ENCODE assay signal across 23 mouse cellular contexts in the genomic region with DNA sequence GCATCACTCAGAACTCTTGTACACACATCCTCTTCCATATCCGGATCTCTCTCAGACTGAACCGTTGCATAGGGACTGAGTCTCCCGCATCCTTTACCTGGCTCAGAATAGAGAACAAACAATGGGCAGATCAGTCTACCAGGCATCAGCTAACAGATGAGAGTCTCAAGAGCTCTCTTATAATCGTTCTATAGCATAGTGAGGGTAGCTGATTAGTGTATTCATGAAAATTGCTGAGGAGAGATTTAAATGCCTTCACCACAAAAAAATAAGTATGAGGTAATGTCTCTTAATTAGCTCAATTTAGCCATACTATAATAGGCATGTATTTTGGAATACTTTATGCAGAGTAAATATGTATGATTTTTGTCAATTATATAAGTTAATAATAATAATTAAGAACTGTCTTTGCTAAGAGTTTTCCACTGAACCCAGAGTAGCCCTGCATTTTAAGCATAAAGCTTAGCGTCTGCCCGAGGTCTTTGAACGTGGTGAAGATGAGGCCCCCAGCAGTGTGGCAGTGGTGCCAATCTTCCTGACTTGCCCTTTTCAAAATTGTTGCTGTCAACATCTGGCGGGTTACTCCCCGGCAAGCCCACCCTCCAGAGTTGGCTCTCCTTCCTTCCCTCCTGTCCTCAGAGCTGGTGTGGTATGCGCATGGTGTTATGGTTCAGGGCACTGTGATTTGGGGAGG. TPM values are rescaled to one million over a fixed set of nuclear protein-coding genes. Genes with fewer than 3 reads are reported as not detected.
DNase-seq lines count a peak whose midpoint lies in the region; ATAC-seq lines count a peak whose summit lies in the region.
"Had no signal": no experiment of that assay in that cellular context is flagged by ENCODE, and none has a peak within 500 bp of the region (broad histone marks: within the 10 kb centered on the region; RNA-seq: fewer than 3 reads in every experiment).

No protein-coding gene starts in this region.

- H3K9ac ChIP-seq in forebrain, embryonic 11.5 days (ENCODE audit: low read length): no peak overlapping the region
- no peak overlapping the region for H3K9ac ChIP-seq in forebrain, embryonic 12.5 days
- no peak overlapping the region for H3K9ac ChIP-seq in heart, embryonic 12.5 days
- H3K9ac ChIP-seq in midbrain, embryonic 13.5 days (replicated peaks): no peak overlapping the region
- H3K9ac ChIP-seq in forebrain, embryonic 15.5 days (replicated peaks): no peak overlapping the region
- H3K9ac ChIP-seq: embryonic facial prominence, embryonic 13.5 days; hindbrain, embryonic 12.5 days had no signal

- no peaks in the 10 kb centered on the region for H3K9me3 ChIP-seq in forebrain, embryonic 11.5 days (ENCODE audit: control insufficient read depth, low read length)
- H3K9me3 ChIP-seq in forebrain, embryonic 12.5 days: no peaks in the 10 kb centered on the region
- no peaks in the 10 kb centered on the region for H3K9me3 ChIP-seq in heart, embryonic 12.5 days (replicated peaks)
- H3K9me3 ChIP-seq in midbrain, embryonic 13.5 days: no peaks in the 10 kb centered on the region
- H3K9me3 ChIP-seq in midbrain, embryonic 10.5 days (replicated peaks): no peaks in the 10 kb centered on the region
- H3K9me3 ChIP-seq in forebrain, embryonic 15.5 days: no peaks in the 10 kb centered on the region
- H3K9me3 ChIP-seq: embryonic facial prominence, embryonic 13.5 days; G1E; hindbrain, embryonic 12.5 days had no signal

- H3K4me2 ChIP-seq in forebrain, embryonic 11.5 days (ENCODE audit: low read depth, low read length, severe bottlenecking): no peak overlapping the region
- H3K4me2 ChIP-seq in forebrain, embryonic 12.5 days: no peak overlapping the region
- H3K4me2 ChIP-seq in heart, embryonic 12.5 days: no peak overlapping the region
- no peak overlapping the region for H3K4me2 ChIP-seq in midbrain, embryonic 13.5 days (replicated peaks)
- H3K4me2 ChIP-seq in forebrain, embryonic 15.5 days (replicated peaks): no peak overlapping the region
- H3K4me2 ChIP-seq: embryonic facial prominence, embryonic 13.5 days; hindbrain, embryonic 12.5 days had no signal

- H3K27me3 ChIP-seq in forebrain, embryonic 11.5 days (ENCODE audit: control insufficient read depth, insufficient read depth, low read length): no peaks in the 10 kb centered on the region
- H3K27me3 ChIP-seq in forebrain, embryonic 12.5 days: no peaks in the 10 kb centered on the region
- H3K27me3 ChIP-seq in heart, embryonic 12.5 days (replicated peaks): no peaks in the 10 kb centered on the region
- H3K27me3 ChIP-seq in midbrain, embryonic 13.5 days: no peaks in the 10 kb centered on the region
- no peaks in the 10 kb centered on the region for H3K27me3 ChIP-seq in midbrain, embryonic 10.5 days (ENCODE audit: low read depth, poor library complexity, severe bottlenecking)
- H3K27me3 ChIP-seq in forebrain, embryonic 15.5 days: no peaks in the 10 kb centered on the region
- H3K27me3 ChIP-seq: embryonic facial prominence, embryonic 13.5 days; hindbrain, embryonic 12.5 days had no signal

- no peaks in the 10 kb centered on the region for H3K4me1 ChIP-seq in forebrain, embryonic 11.5 days (replicated peaks; ENCODE audit: control insufficient read depth, insufficient read depth, low read length)
- no peaks in the 10 kb centered on the region for H3K4me1 ChIP-seq in forebrain, embryonic 12.5 days
- peaks cover 21% of the 10 kb centered on the region for H3K4me1 ChIP-seq in heart, embryonic 12.5 days (replicated peaks)
- no peaks in the 10 kb centered on the region for H3K4me1 ChIP-seq in midbrain, embryonic 13.5 days (replicated peaks)
- H3K4me1 ChIP-seq in midbrain, embryonic 10.5 days: no peaks in the 10 kb centered on the region
- no peaks in the 10 kb centered on the region for H3K4me1 ChIP-seq in forebrain, embryonic 15.5 days
- H3K4me1 ChIP-seq: hindbrain, embryonic 12.5 days had no signal

- WGBS in forebrain, embryonic 11.5 days: 87% methylated on average over 10 of the region's 10 CpGs
- WGBS in forebrain, embryonic 12.5 days: 76% methylated on average over 10 of the region's 10 CpGs
- 84% methylated on average over 10 of the region's 10 CpGs for WGBS in heart, embryonic 12.5 days
- 87% methylated on average over 10 of the region's 10 CpGs for WGBS in midbrain, embryonic 13.5 days
- 92% methylated on average over 10 of the region's 10 CpGs for WGBS in midbrain, embryonic 10.5 days
- 59% methylated on average over 10 of the region's 10 CpGs for WGBS in forebrain, embryonic 15.5 days

- no peak for DNase-seq in forebrain, embryonic 11.5 days (ENCODE audit: low spot score)
- no peak for DNase-seq in heart, adult 11 months
- DNase-seq in midbrain, embryonic 10.5 days (ENCODE audit: low spot score): no peak
- DNase-seq in urinary bladder, adult 2 months (ENCODE audit: low spot score): no peak
- DNase-seq: adrenal gland, postnatal 10 days; B cell, adult 2 months; cerebellum, adult 18-20 months; cerebellum, adult 9-11 months; cerebellum, postnatal 36 days; gastrocnemius, postnatal 10 days; heart, postnatal 36 days; kidney, adult 8-10 months had no signal

- H3K36me3 ChIP-seq in forebrain, embryonic 11.5 days (ENCODE audit: control insufficient read depth, insufficient read depth, low read length): no peaks in the 10 kb centered on the region
- H3K36me3 ChIP-seq in forebrain, embryonic 12.5 days (replicated peaks): peaks cover 26% of the 10 kb centered on the region
- peaks cover 18% of the 10 kb centered on the region for H3K36me3 ChIP-seq in heart, embryonic 12.5 days
- peaks cover 25% of the 10 kb centered on the region for H3K36me3 ChIP-seq in midbrain, embryonic 13.5 days
- peaks cover 37% of the 10 kb centered on the region for H3K36me3 ChIP-seq in midbrain, embryonic 10.5 days
- H3K36me3 ChIP-seq in forebrain, embryonic 15.5 days: no peaks in the 10 kb centered on the region

- no peak overlapping the region for H3K4me3 ChIP-seq in forebrain, embryonic 11.5 days (ENCODE audit: low read depth, low read length)
- no peak overlapping the region for H3K4me3 ChIP-seq in forebrain, embryonic 12.5 days (replicated peaks)
- H3K4me3 ChIP-seq in heart, embryonic 12.5 days: no peak overlapping the region
- no peak overlapping the region for H3K4me3 ChIP-seq in midbrain, embryonic 13.5 days (replicated peaks)
- H3K4me3 ChIP-seq in midbrain, embryonic 10.5 days: no peak overlapping the region
- no peak overlapping the region for H3K4me3 ChIP-seq in forebrain, embryonic 15.5 days
- H3K4me3 ChIP-seq: embryonic facial prominence, embryonic 13.5 days; hindbrain, embryonic 12.5 days had no signal

- 0 out of 2 replicates have a peak, but pooled peaks have one; percentile 15 for ATAC-seq in forebrain, embryonic 11.5 days (replicated peaks; ENCODE audit: low FRiP score)
- no peak for ATAC-seq in forebrain, embryonic 12.5 days (ENCODE audit: low FRiP score)
- ATAC-seq in heart, embryonic 12.5 days (ENCODE audit: insufficient number of reproducible peaks, low FRiP score): no peak
- peak; percentile 5; the same call in 1 of the 2 replicates for ATAC-seq in midbrain, embryonic 13.5 days
- peak; percentile 65 for ATAC-seq in forebrain, embryonic 15.5 days (replicated peaks)
- ATAC-seq: CD4-positive, CD25-positive, alpha-beta regulatory T cell, adult 4 months; inflammation-experienced regulatory T-cells, adult 6 months; intestine, postnatal 0 days had no signal

- no peak overlapping the region for H3K27ac ChIP-seq in forebrain, embryonic 11.5 days (ENCODE audit: low read depth, low read length)
- no peak overlapping the region for H3K27ac ChIP-seq in forebrain, embryonic 12.5 days
- H3K27ac ChIP-seq in heart, embryonic 12.5 days (ENCODE audit: poor library complexity, severe bottlenecking): peak overlapping the region; percentile 58
- no peak overlapping the region for H3K27ac ChIP-seq in midbrain, embryonic 13.5 days
- no peak overlapping the region for H3K27ac ChIP-seq in midbrain, embryonic 10.5 days (replicated peaks)
- H3K27ac ChIP-seq in forebrain, embryonic 15.5 days (replicated peaks): 0 out of 2 replicates have a peak overlapping the region, but pooled peaks have one; percentile 15
- H3K27ac ChIP-seq: embryonic facial prominence, embryonic 13.5 days; hindbrain, embryonic 12.5 days had no signal

RNA-seq across cellular contexts. Expression of gene Slc46a2, which starts 23.0 kb away (rescaled TPM):
- polyA plus RNA-seq in forebrain, embryonic 11.5 days (2014; fragmentation: Nextera tagmentation; extraction: Ambion mirVana): not detected in 2 replicates
- 0.06 TPM in 1 of 2 replicates, not detected in the other for polyA plus RNA-seq in forebrain, embryonic 12.5 days (2016; fragmentation: Nextera tagmentation; extraction: Ambion mirVana)
- polyA plus RNA-seq in heart, embryonic 12.5 days (2016; fragmentation: Nextera tagmentation; extraction: Ambion mirVana): 0.09 TPM in 1 of 2 replicates, not detected in the other
- 0.09 TPM in 1 of 2 replicates, not detected in the other for polyA plus RNA-seq in midbrain, embryonic 13.5 days (2015; fragmentation: Nextera tagmentation; extraction: Ambion mirVana)
- polyA plus RNA-seq in midbrain, embryonic 10.5 days (2016; fragmentation: Nextera tagmentation; extraction: Ambion mirVana): not detected in 2 replicates
- 0.09 TPM in 1 of 2 replicates, not detected in the other for polyA plus RNA-seq in forebrain, embryonic 15.5 days (2015; fragmentation: Nextera tagmentation; extraction: Ambion mirVana)
- 0.97 and 1.3 TPM in 2 replicates for polyA plus RNA-seq in urinary bladder, adult 2 months (2012; rRNA removed)
- polyA plus RNA-seq: frontal cortex, adult 2 months; G1E; intestine, postnatal 0 days had no signal

Comparison
In these comparisons a context has a peak if more than half of its experiments do, and no peak if none do; other contexts are left out.
1. ATAC-seq: peak in forebrain, embryonic 11.5 days (single experiment), midbrain, embryonic 13.5 days (single experiment) and forebrain, embryonic 15.5 days (single experiment); none in forebrain, embryonic 12.5 days (single experiment) and heart, embryonic 12.5 days (single experiment).
2. H3K27ac ChIP-seq: peak in heart, embryonic 12.5 days (single experiment) and forebrain, embryonic 15.5 days (single experiment); none in forebrain, embryonic 11.5 days (single experiment), forebrain, embryonic 12.5 days (single experiment), midbrain, embryonic 13.5 days (single experiment) and midbrain, embryonic 10.5 days (single experiment).